Mouse (Mus musculus) ES-E14 (cell line): ENCODE measurements around the gene Ccm2.

ENCODE experiments used
- CHD2 ChIP-seq: IDR thresholded peaks from 2 replicates; pipeline ENCODE4 v1.6.1; 2014; ENCODE audit warnings: mild to moderate bottlenecking, low read depth, low read length, inconsistent platforms
- HCFC1 ChIP-seq: IDR thresholded peaks from 2 replicates; pipeline ENCODE4 v1.6.1; 2012; ENCODE audit warnings: low read length, inconsistent platforms, borderline replicate concordance; ENCODE audit not compliant: insufficient read depth
- MAFK ChIP-seq: IDR thresholded peaks from 2 replicates; pipeline ENCODE4 v1.6.1; 2014; ENCODE audit warnings: mild to moderate bottlenecking, low read depth, low read length, inconsistent platforms; ENCODE audit not compliant: insufficient read depth
- ZC3H11A ChIP-seq: IDR thresholded peaks from 2 replicates; pipeline ENCODE4 v1.6.1; 2012; ENCODE audit warnings: low read depth, mild to moderate bottlenecking, inconsistent platforms, low read length, borderline replicate concordance
- ZNF384 ChIP-seq: IDR thresholded peaks from 2 replicates; pipeline ENCODE4 v1.6.1; 2012; ENCODE audit warnings: low read depth, low read length, inconsistent platforms

- TF ChIP-seq CHD2 (no peak), ZNF384 (no peak), ZC3H11A (no peak), MAFK (no peak), HCFC1 (no peak)
Observed at GRCm38 (mm10) chr11:6603224-6603623, 56.5 kb downstream of the Ccm2 start.
